ENCODE assay signal across 15 mouse cellular contexts in the genomic region with DNA sequence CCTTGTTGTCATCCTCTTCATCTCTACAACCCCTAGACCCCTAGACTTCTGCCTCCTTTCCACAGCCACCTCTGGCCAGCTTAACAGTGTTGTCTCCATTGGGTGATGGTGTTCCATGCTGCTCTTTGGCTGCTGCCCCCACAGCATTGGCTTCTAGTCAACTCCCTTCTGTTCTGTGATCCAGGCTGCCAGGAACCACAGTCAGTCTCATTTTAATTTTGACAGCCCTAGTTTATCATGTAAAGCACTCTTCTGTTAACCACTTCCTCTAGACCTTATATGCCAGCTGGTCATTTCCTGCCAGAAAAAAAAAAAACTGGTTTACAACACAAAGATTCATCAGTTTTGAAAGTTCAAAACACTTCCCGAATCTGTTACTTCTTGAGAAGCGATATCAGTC.
DNase-seq lines count a peak whose midpoint lies in the region.
"Had no signal": no experiment of that assay in that cellular context is flagged by ENCODE, and none has a peak within 500 bp of the region (broad histone marks: within the 10 kb centered on the region; RNA-seq: fewer than 3 reads in every experiment).

No protein-coding gene starts in this region.

- DNase-seq in cerebellum, postnatal 14 days: peak; percentile 65 to 76
- DNase-seq in cerebellum, adult 18-20 months: no peak
- peak; percentile 61 for DNase-seq in left cerebral cortex, postnatal 4 days
- no peak for DNase-seq in left cerebral cortex, adult 18-20 months (ENCODE audit: low spot score in 2 of 2)
- DNase-seq in right cerebral cortex, postnatal 4 days: peak; percentile 11
- DNase-seq in right cerebral cortex, postnatal 36 days (ENCODE audit: low spot score in 2 of 2): no peak
- peak; percentile 7 to 16 for DNase-seq in layer of hippocampus, postnatal 36 days
- DNase-seq in spleen, adult 18-20 months: no peak
- DNase-seq: adrenal gland, postnatal 36 days; cerebellum, adult 11-12 months; gastrocnemius, postnatal 10 days; heart, adult 11 months; heart, postnatal 10 days; kidney, adult 18-20 months; lung, postnatal 36 days had no signal

- intact Hi-C loops in left cerebral cortex, postnatal 4 days (cut with DNase I): no loop called here

Comparison
In these comparisons a context has a peak if more than half of its experiments do, and no peak if none do; other contexts are left out.
1. DNase-seq: peak in cerebellum, postnatal 14 days (2 of 2), left cerebral cortex, postnatal 4 days (single experiment), right cerebral cortex, postnatal 4 days (single experiment) and layer of hippocampus, postnatal 36 days (2 of 2); none in cerebellum, adult 18-20 months (0 of 2), left cerebral cortex, adult 18-20 months (0 of 2), right cerebral cortex, postnatal 36 days (0 of 2) and spleen, adult 18-20 months (0 of 2).